Mouse (Mus musculus) thymus, postnatal 10 days (tissue): ENCODE measurements around the gene Elmo1.
A peak's percentile ranks its signal among the peaks of the same experiment; 100 is the strongest.

Experiments
- DNase-seq, 2 experiments: peaks; one replicate each; pipeline ENCODE4 v3.0.0; 2021; ENCODE audit warnings: low spot score in 2 of 2

Gene Elmo1

DNA sequence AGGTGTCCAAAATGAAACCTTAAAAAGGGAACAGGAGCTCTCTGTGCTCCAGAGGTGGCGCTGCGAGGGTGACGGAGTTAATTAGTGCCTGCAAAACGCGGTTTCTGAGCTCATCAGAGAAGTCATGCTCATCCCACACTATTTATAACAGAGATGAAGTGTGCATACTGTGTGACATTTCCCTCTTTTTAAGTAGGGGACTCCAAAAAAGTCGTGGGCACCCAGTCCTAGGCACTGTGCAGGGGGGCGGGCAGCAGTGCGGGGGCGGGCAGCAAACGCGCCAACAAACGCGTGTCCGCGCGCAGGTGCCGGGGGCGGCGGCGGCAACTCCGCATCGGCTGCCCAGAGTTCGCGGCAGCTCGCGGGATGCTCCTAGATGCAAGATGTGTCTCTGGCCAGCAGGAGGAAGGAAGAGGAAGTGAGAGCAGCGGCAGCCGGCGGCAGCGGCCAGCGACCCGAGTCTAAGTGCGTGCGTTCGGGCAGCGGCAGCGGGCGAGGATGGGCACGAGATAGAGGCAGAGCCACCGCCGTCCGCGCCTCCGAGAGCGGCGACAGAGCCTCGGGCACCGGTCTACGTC lies at the start of gene Elmo1:
Gene Elmo1 (plus strand): TSS at position 464 of the 578 bp plus-strand sequence.
- DNase-seq = peak; percentile 52 to 64

DNA sequence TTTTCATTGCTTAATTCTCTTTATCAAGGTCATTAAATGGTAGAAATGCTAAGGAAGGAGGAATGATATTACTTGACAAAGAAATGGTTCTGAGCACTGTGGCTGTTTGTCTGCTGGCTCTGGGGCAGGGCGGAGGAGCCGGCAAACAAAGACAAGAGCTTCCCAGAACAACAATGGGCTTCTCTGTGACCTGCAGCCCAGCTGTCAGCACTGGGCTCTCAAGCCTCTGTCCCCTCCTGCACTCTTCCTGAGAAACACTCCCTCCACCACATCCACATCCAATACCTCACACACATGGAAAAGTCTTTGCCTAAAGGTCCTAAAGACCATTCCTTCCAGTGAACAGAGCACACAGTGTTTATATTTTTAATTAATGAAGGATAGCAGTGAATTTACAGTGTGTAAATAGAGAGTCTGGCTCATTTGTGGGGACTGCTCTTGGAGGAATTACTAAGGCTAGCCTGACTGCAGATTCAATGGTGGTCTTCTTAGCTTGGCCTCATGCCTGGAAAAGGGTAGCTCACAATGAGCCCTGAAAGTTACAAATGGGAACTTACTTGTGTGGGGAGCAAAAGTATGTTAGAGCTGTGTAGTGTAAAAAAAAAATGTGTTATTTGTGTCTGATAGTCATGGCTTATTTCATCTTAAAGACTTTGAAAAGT lies 49.1 kb upstream of the Elmo1 start:
- DNase-seq = no peak

DNA sequence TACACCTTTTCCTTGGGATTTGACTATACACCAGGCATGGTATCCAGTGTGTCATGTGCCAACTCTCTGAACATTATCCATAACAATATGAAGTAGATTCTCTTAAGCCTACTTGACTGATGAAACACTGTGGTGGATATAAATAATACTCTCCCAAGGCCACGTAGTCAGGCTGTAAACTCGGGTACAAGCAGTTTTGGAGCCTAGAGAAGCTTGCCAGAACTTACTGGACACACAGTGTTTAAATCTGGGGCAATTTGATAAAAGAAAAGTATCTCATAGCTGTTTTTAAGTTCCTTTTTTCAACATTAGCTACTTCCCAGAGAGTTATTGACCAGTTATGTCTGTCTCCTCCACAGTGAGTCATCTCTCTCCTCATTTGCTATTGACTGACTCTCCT lies 47.5 kb upstream of the Elmo1 start:
- DNase-seq = no peak

DNA sequence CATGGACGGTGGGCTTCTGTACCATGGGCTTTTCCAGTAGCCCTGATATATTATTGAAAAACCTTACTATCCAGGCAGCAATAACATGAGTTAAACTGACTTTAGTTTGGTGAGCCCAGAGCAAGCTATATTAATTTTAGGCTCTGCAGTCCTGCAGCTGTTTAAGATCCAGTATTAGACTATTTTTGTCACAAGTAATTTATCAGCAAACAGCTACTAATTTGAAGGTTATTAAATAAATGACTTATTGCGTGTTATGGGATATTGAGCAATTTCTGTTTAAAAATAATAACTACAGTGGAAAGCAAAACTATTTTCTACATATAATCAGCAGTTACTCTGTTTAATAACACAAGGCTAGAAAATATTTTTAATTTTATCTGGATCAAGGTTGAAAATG lies 45.0 kb upstream of the Elmo1 start:
- no peak for DNase-seq

DNA sequence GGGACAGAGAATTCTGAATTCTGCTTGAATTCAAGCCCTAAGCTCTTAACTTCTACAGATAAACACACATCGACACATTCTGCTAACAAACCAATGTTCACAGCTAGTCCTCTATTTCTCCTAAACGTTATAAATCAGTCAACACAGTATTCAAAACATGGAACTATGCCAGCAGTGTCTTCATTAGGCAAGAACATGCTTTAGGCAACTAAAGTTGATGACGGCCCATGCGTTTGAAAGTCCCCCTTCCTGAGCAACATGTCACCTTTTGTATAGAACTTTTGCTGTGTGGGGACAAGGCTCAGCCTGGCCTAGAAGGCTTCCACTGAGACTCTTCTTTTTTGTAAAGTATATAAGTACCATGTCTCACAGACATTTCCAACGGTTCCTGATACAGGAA lies 44.6 kb upstream of the Elmo1 start:
- no peak for DNase-seq

DNA sequence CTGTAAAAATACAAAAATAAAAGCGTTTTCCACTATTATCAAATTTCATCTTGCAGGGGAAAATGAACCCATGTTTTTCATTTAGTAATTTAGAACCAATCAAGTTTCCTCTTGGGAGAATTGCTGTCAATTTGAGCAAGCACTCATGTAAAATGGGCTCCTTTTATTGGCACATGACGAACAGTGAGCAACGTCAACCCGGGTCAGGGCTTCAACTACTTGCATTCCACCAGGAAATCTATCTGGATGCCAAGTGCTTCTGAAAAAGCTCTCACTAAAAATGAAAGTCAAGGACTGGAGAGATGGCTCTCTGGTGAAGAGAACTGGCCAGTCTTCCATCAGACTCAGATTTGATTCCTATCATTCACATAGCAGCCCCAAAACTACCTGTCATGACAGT lies 44.0 kb upstream of the Elmo1 start:
- DNase-seq = no peak

DNA sequence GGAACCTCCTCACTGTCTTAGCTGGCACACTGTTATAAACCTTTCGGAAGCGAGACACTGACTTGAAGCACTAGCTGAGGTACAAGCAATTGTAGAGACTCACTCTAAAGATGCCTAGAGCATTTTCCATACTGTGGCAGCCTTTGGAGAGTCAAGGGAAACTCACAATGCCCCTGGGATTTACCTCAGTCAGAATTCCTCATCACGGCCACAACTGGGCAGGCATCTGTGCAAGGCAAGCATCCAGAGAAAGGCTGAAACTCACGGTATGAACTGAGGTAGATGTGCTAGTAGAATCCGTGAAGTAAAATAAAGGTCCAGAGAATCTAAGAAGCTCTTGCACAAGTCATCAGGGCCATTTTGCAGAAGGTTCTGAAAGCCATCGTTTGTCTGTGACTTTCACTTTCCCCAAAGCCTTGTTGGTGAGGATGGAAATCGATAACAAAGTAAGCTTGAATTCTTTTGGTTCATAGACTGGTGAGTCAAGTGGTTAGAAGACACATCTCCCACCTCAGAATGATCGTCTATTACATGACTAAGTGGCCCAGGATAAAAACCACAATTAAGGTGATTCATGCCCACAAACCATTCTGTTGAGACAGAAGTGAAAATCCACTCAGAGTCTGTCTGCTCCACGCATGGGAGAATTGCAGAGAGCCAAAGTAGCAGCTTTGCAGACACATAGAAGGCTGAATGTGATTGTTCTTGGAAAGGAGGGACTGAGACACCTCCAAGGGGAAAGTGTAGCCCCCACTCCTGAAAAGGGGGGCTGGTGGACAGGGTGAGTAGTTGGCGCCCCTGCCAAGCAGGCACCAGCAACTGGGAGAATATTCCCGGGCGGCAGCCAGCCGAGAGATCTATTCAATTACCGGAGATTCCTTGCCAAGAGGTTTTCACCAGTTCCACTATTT lies 42.2 kb upstream of the Elmo1 start:
- no peak for DNase-seq

DNA sequence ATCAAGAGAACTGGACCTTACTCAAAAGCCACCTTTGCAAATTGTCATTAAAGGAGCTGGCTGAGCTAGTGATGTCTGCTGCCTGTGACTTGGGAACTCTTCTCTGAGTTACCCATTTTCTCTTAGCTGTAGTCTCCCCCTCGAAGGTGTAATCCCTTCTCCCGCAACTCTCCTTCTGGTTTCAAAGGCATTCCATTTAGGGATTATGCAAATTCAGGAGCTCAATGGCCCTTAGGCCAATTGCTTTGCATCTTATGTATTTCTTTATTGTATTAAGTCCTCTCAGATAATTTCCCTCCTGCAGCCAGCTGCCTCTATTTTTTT lies 41.6 kb upstream of the Elmo1 start:
- no peak for DNase-seq

DNA sequence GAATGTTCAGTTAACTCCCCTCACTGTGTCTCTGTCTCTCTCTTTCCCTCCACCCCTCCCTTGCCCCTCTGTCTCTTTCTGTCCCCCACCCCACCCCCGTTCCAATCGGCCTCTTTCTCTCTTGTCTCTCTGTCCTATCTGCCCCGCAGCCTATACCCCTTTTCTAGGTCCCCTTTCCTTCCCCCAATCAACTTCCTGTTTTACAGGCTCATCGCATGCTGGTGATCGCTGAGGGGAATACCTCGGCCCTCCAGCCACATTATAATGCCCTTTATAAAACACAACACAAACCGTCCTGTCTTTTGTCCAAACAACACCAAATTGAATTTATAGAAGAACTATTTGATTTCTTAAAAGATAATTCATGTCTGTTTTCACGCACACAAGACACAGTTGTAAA lies 40.7 kb upstream of the Elmo1 start:
- no peak for DNase-seq

DNA sequence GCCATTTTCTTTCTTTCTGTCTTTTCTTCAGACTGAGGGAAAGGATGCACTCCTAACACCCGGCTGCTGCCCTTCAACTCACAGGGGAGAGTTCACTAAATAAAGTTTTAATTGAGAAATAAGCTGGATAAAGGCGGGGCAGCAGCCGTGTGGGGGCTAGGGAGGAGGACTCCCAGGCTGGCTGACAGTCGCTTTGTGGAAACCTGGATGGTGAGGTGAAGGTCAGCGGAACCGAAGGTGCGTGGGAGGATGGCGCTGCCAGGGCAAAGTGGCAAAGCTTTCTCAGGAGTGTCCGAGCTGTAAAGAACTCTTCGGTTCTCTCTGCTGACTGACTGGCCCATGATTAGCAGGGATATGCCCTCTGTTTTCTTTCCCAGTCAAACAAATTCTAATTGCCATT lies 40.2 kb upstream of the Elmo1 start:
- no peak for DNase-seq

DNA sequence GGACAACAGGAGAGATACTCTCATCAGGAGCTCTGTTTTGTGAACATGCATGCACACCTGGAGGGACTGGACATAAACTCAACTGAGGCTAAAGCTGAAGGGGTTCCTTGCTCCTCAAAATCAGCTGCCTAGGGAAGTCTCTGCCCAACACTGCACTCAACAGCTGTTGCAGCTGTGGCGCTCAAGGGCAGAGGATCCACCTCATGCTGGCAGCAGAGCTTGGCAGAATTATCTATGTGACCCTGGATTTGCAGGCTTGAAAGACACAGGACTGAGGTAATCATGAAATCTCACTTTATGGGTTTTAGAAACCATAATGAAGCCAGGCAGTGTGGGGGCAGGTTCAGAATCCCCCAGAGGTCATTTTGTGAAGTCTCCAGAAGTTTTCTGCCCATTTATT lies 32.5 kb upstream of the Elmo1 start:
- DNase-seq = no peak

DNA sequence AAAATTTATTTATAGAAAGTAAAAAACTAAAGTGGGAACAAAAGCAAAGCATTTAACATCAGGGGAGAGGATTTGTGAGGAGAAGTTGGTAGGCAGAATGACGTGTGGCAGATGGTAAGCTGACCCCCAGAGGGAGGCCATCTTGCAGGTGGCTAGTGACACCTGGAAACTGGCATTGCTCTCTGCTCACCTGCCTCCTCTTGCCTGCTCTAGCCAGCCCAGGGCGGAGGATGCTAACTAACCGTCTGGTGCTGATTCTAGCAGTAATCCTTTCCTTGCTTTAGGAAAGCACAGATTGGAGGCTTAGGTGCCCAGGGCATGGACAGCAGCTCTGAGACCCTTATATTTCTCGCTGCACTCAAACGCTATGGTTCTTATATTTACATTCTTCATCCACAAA lies 29.4 kb upstream of the Elmo1 start:
- no peak for DNase-seq

DNA sequence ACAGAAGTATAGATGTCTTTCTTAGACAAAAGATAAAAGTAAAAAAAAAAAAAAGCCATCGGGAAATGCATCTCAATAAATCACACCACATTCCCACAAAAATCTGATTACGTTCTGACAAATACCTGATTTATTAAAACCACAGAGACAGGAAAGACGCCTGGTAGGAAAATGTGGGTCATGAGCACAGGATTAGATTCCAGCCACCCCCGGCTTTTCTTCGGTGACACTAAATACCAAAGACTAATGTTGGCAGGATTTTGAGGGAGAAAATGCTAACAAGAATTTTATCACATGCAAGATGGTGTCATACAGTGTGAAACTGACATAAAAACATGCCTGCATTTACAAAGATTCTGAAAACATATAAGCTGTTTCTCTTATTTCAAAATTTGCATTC lies 27.1 kb upstream of the Elmo1 start:
- DNase-seq = no peak

DNA sequence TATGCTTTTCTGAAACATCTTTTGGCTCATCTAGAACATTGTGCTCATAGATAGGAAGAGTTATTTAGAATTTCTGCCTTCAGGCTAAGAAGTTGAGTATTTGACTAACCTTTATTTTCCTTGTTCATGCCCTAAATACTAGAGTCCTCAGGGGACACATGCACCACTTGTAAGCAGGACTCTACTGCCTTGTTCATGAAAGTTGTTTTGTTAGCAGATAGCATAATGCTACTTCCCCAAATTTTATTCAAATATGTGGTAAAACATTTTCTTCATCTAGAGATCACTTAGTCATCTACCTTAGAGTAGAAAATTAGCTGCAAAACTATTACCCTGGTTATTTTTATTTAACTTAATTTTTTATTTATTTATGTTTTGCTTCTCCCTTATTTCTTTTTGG lies 18.4 kb upstream of the Elmo1 start:
- DNase-seq = no peak

DNA sequence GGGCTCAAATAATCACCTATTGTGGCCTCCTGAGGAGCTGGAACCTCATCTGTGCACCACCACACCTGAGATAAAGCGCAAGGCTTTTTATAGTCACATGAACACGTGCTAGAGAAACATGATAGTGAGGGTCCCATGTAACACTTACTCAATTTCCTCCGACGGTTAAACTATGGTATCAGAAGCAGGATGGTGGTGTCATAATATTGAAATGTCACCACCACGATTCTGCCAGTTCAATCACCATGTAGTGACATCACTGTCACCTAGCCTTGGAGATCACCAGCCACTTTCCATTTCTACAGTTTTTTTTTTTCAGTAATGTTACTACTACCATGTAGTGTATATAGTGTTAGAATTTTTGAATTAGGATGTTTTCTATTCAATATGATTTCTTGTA lies 17.4 kb upstream of the Elmo1 start:
- DNase-seq = no peak

DNA sequence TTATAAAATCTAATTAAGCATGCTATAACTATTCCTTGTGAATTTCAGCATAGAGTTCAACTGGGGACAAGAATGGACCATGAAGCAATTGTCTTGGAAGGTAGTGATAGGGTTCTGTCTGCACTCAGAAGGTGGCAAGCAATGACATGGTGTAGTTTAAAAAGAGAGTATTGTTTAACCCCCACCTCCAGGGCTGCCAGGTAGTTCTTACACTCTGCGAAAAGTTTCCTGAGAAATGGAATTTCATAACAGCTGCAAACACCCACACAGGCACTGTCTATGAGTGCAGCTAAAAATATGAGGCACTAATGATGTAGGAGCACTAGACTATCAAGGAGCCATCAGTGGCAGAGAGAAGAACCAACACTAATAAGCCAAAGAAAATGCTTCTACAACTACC lies 13.9 kb upstream of the Elmo1 start:
- DNase-seq = no peak

DNA sequence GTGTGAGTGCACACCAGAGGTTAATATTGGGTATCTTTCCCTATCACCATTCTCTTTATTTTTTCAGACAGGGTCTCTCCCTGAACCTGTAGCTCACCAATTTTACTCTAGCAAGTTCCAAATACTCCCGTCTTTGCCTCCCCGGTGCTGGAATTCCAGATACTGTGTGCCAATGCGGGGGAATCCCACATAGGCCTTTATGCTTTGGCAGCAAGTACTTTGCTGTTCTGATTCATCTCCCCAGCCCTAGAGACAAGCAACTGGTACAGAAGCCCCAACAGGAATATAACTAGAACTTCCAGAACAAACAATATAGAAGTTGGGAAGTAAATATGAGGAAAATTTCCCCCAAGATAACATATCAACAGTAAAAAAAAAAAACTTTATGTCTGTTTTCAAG lies 13.2 kb upstream of the Elmo1 start:
- no peak for DNase-seq

DNA sequence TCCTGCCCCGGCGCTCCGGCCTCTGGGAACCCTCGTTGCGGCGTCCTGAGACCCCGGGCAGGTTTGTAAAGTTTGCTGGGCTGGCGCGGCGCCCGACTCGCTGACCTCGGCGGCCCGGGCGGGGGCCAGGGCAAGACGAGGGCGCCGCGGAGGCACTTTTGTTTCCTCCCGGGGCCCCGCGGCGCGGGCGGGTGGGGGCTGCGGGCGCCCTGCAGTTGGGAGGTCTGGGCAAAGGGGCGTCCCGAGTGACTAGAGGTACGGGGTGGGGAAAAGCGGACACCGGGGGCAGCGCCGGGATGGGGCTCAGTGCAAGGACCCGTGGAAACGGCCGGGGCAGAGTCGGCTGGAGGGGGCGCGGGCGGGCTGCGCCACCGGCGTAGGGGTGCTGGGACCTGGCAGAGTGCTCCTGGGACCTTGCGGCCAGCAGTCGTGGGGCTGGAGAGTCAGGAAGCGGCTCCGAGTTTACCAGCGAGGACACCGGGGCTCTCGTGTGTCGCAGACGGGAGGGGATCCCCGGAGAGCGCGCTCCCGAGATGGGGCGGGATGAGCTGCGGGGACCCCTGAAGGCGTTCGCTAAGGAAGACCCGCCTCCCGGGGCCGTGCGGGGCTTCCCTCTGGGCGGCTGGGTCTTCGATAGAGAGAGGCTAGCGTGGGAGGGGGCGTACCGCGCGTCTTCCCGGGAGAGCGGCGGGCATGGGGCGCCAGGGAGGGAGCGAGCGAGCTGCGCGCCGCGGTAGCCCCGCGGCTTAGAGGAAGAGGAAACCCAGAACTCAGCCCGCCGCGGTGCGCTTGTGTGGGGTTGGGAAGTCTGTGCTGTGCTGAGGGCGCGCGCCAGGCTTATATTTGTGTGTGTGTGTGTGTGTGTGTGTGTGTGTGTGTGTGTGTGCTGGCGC lies 561 bp downstream of the Elmo1 start:
- DNase-seq = peak; percentile 51 to 66

DNA sequence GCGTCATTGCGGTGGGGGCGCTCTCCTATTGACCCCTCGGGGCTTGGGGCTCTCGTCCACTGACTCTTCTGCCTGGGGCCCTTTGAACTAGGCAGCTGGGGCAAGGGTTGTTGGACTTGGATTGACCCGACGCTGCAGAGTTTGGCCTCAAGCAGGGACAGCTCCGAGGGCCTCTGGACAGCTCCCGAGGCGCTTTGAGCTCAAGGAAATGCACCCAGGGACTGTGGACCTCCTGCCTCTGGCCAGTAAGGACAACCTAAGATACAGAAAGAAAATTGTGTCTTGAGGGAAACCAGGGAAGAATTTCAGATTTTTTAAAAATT lies 1.2 kb downstream of the Elmo1 start:
- DNase-seq = no peak

DNA sequence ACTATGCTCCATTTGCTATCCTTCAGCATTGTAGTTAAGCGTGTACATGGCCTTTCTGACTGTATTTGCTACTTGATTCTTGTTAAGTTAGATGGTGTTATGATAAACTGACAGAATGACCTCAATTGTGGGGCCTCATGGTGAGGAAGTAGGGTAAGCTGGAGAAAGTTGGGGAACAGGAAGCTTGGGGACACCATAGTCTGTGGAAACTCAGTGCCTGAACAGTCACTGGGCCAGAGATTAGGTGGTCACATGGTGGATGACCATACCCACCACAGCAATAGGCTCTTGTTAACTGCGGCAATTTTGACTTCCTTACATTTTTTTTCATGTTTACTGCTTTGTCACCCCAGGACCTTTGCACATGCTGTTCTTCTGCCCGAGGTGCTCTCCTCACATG lies 1.9 kb downstream of the Elmo1 start:
- DNase-seq = no peak

DNA sequence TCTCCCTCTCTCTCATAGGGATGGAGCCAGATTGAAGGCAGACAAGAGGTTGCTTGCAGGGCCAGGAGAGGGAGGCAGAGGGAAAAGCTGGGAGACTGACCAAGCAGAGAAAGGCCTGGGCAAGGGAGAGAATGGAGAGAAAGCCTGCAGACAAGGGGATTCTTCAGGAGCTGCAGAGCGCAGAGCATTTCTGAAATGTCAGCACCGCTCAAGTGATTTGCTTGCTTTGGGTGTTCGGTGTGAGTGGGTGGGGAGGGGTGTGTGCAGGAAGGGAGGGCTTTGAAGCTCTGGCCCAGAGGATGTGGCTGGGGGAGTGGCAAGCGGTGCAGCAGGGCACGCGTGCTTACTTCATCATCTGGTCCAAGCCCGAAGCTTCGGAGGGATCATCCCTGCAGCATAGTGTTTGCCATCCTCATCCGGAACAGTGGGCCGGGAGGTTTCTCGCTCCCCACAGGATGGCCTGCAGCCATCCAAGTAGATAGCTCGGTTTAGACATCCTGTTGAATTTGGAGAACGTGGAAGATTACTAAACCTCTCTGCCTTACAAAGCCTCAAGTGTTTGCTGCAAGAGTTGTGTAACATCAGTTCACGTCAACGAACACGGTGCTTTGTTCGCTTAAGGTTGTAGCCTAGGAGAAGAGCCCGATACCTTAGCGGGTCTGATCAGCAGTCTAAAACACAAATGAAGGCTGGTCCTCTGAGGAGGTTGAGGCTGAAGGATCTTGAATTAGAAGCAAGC lies 3.1 kb downstream of the Elmo1 start:
- DNase-seq = peak; percentile 74
